Mouse (Mus musculus) ovary, postnatal 14 days (tissue): ENCODE measurements at regions not wholly inside any gene's neighbourhood (a gene's known extent, or its start where the extent isn't known, plus 50 kb on each side); places are given as distances from the start of the nearest gene placed in this dataset.

Experiments used
- DNase-seq: peaks from one replicate; pipeline ENCODE4 v3.0.0; 2022; ENCODE audit warnings: low spot score

GRCm38 (mm10) chr3:14381421-14381992 lies 99.0 kb upstream of the Slc7a12 start:
- peak; percentile 45 for DNase-seq

GRCm38 (mm10) chr3:14390656-14391055 lies 89.8 kb upstream of the Slc7a12 start:
- DNase-seq: no peak

GRCm38 (mm10) chr3:14398676-14399075 lies 81.8 kb upstream of the Slc7a12 start:
- DNase-seq: no peak

GRCm38 (mm10) chr3:14408435-14409125 lies 71.9 kb upstream of the Slc7a12 start:
- no peak for DNase-seq
